Mouse (Mus musculus): Measurements from ENCODE around the gene Ccdc88c. TPM values are rescaled to one million over a fixed set of nuclear protein-coding genes. Genes with fewer than 3 reads are reported as not detected.

Ccdc88c gene
- polyA plus RNA-seq, 1 experiment from 2014 or later = 6.9 TPM

DNA sequence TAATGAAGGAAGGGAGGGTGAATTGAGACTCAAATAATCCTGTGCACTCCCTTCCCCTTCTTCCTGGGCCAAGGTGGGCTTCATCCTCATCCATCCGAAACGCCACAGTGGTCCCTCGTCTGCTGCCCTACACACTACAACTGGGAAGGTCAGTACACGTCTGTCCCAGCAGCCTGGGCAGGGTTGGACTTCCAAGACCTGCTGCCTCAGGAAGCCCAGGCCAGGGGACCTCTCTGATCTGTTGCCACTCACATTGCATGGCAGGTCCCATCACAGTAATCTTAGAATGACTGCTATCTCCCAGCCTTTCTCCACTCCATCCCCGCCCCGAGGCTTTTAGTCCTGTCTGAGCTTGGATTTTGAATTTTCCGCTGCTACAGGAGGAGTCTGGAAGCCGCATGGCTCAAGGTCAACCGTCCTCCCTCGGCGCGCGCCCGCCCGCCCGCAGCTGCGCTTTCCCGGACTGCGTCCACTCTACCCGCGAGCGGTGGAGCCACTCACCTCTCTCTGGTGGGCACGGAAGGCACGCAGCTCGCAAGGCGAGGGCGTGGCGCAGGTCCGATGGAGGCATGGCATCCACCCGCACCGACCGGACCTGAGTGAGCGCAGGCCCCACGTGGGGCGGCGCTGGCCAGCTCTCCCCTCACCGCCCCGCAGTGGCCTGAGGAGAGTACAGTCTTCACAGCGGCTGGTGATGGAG is 121.1 kb downstream of the Ccdc88c start, which contains the start of gene Gpr68:
Gpr68 (minus strand) TSS at position 601 of the 700 bp plus-strand sequence.
- peaks cover 4% of the 10 kb centered on the region; the same call in 1 of the 2 replicates for H3K4me1 ChIP-seq (ENCODE audit: control insufficient read depth, insufficient read depth, low read length)
- WGBS = 4% methylated on average over 38 of the region's 39 CpGs
- H3K27ac ChIP-seq (replicated peaks; ENCODE audit: low read depth, low read length) = no peak within 1 kb of the TSS
- peak; percentile 24 for DNase-seq (ENCODE audit: low spot score)
- peaks cover 22% of the 10 kb centered on the region for H3K27me3 ChIP-seq (replicated peaks; ENCODE audit: control insufficient read depth, insufficient read depth, low read length)
- no peaks in the 10 kb centered on the region for H3K9me3 ChIP-seq (ENCODE audit: control insufficient read depth, low read length)
- peak within 1 kb of the TSS; percentile 43 for H3K4me3 ChIP-seq (ENCODE audit: low read depth, low read length)
- no peaks in the 10 kb centered on the region for H3K36me3 ChIP-seq (ENCODE audit: control insufficient read depth, insufficient read depth, low read length)
- peak within 1 kb of the TSS; percentile 57 for H3K9ac ChIP-seq (ENCODE audit: low read depth, low read length)
- peak within 1 kb of the TSS; percentile 73 for H3K4me2 ChIP-seq (ENCODE audit: low read depth, low read length)
- ATAC-seq (ENCODE audit: low read depth) = peak; percentile 79

DNA sequence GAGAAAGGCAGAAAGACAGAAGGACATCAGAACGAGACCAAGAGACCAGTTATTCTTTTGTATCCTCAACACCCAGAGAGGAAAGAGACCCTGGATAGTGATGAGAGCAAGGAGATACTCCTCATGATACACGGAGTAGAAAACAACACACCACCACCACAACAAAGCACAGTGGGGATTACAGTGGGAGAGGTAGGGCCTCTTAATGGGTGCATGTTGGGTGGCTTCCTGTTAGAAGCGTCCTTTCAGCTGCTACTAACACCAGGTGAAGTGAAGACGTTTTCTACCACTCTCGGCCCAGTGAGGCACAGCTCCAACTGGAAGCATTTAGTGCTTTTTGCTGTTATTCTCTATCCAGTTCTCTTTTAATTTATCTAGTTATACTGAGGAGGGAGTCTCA is 122.0 kb downstream of the Ccdc88c start:
- H3K9me3 ChIP-seq (ENCODE audit: control insufficient read depth, low read length) = no peaks in the 10 kb centered on the region
- H3K4me3 ChIP-seq (ENCODE audit: low read depth, low read length) = no peak overlapping the region
- H3K36me3 ChIP-seq (ENCODE audit: control insufficient read depth, insufficient read depth, low read length) = no peaks in the 10 kb centered on the region
- H3K9ac ChIP-seq (ENCODE audit: low read depth, low read length) = no peak overlapping the region
- ATAC-seq (ENCODE audit: low read depth) (no peak), DNase-seq (ENCODE audit: low spot score) (no peak)
- no peak overlapping the region for H3K27ac ChIP-seq (replicated peaks; ENCODE audit: low read depth, low read length)
- peaks cover 22% of the 10 kb centered on the region for H3K27me3 ChIP-seq (replicated peaks; ENCODE audit: control insufficient read depth, insufficient read depth, low read length)
- H3K4me2 ChIP-seq (ENCODE audit: low read depth, low read length) = no peak overlapping the region
- H3K4me1 ChIP-seq (ENCODE audit: control insufficient read depth, insufficient read depth, low read length) = peaks cover 4% of the 10 kb centered on the region; the same call in 1 of the 2 replicates
- 84% methylated on average over 5 of the region's 5 CpGs for WGBS

DNA sequence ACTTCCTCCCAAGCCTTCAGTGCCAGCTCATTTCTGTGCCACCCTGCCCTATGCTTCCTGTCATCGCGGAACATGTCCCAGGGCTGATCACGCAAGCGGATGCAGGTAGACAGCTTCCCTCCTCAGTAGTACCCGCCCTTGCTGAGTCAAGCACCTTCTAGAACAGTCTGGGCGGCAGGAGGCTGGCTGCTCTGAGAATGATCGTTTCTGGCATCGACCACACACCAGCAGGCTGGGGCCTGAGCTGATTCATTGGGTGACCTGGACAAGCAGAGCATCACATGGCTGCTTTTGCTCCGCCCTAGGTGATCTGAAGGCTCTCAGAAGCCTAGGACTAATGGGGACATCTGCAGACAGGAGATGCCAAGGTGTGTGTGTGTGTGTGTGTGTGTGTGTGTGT is 125.1 kb downstream of the Ccdc88c start:
- peaks cover 46% of the 10 kb centered on the region for H3K27me3 ChIP-seq (replicated peaks; ENCODE audit: control insufficient read depth, insufficient read depth, low read length)
- no peaks in the 10 kb centered on the region for H3K36me3 ChIP-seq (ENCODE audit: control insufficient read depth, insufficient read depth, low read length)
- DNase-seq (ENCODE audit: low spot score) = no peak
- H3K4me1 ChIP-seq (ENCODE audit: control insufficient read depth, insufficient read depth, low read length) = peaks cover 11% of the 10 kb centered on the region
- no peaks in the 10 kb centered on the region for H3K9me3 ChIP-seq (ENCODE audit: control insufficient read depth, low read length)
- no peak overlapping the region for H3K4me2 ChIP-seq (ENCODE audit: low read depth, low read length)
- no peak overlapping the region for H3K4me3 ChIP-seq (ENCODE audit: low read depth, low read length)
- no peak overlapping the region for H3K9ac ChIP-seq (ENCODE audit: low read depth, low read length)
- no peak for ATAC-seq (ENCODE audit: low read depth)
- WGBS = 74% methylated on average over 8 of the region's 9 CpGs
- no peak overlapping the region for H3K27ac ChIP-seq (replicated peaks; ENCODE audit: low read depth, low read length)

DNA sequence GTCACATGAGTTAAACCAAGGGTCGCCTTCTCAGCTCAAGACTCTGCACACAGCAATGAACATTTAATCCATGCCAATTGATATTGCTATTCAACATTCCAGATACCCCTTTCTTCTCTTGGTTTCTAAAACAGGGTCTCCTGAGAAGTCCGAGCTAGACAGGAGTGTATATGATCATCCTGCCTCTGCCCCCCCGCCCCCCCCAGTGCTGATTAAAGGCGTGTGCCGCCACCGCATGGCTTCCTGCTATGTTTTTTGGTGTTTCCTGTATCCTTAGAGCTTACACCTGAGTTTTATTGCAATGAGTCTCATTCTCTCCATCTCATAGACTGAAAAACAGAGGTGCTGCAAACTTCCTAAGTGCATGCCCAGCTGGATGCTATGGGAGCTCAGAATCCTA is 127.5 kb downstream of the Ccdc88c start:
- no peak overlapping the region for H3K4me2 ChIP-seq (ENCODE audit: low read depth, low read length)
- peaks cover 48% of the 10 kb centered on the region for H3K27me3 ChIP-seq (replicated peaks; ENCODE audit: control insufficient read depth, insufficient read depth, low read length)
- H3K27ac ChIP-seq (replicated peaks; ENCODE audit: low read depth, low read length) = no peak overlapping the region
- no peaks in the 10 kb centered on the region for H3K9me3 ChIP-seq (ENCODE audit: control insufficient read depth, low read length)
- 69% methylated on average over 6 of the region's 6 CpGs for WGBS
- no peak overlapping the region for H3K4me3 ChIP-seq (ENCODE audit: low read depth, low read length)
- no peak overlapping the region for H3K9ac ChIP-seq (ENCODE audit: low read depth, low read length)
- H3K36me3 ChIP-seq (ENCODE audit: control insufficient read depth, insufficient read depth, low read length) = no peaks in the 10 kb centered on the region
- no peak for ATAC-seq (ENCODE audit: low read depth)
- DNase-seq (ENCODE audit: low spot score) = no peak
- peaks cover 16% of the 10 kb centered on the region for H3K4me1 ChIP-seq (ENCODE audit: control insufficient read depth, insufficient read depth, low read length)

DNA sequence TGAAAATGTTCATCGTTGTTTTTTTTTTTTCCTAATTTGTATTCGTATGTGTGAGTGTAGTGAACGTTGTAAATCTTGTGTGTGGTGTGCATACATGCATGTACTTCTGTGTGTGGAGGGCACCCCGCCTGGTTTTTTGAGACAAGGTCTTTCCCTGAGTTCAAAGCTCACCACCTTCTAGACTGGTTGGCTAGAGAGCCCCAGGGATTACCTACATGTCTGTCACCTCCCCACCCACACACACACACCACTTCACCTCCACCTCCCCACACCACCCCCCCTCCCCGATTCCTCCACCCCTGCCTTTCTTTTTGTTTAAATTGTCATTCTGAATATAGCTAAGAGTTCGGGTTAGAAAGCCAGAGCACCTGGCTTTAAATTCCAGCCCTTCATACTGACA is 128.0 kb downstream of the Ccdc88c start:
- peaks cover 16% of the 10 kb centered on the region for H3K4me1 ChIP-seq (ENCODE audit: control insufficient read depth, insufficient read depth, low read length)
- DNase-seq (ENCODE audit: low spot score) = no peak
- H3K4me2 ChIP-seq (ENCODE audit: low read depth, low read length) = no peak overlapping the region
- H3K27me3 ChIP-seq (replicated peaks; ENCODE audit: control insufficient read depth, insufficient read depth, low read length) = peaks cover 46% of the 10 kb centered on the region
- no peaks in the 10 kb centered on the region for H3K9me3 ChIP-seq (ENCODE audit: control insufficient read depth, low read length)
- H3K27ac ChIP-seq (replicated peaks; ENCODE audit: low read depth, low read length) = no peak overlapping the region
- no peaks in the 10 kb centered on the region for H3K36me3 ChIP-seq (ENCODE audit: control insufficient read depth, insufficient read depth, low read length)
- no peak overlapping the region for H3K4me3 ChIP-seq (ENCODE audit: low read depth, low read length)
- no peak overlapping the region for H3K9ac ChIP-seq (ENCODE audit: low read depth, low read length)
- WGBS = 73% methylated on average over 6 of the region's 6 CpGs
- no peak for ATAC-seq (ENCODE audit: low read depth)

DNA sequence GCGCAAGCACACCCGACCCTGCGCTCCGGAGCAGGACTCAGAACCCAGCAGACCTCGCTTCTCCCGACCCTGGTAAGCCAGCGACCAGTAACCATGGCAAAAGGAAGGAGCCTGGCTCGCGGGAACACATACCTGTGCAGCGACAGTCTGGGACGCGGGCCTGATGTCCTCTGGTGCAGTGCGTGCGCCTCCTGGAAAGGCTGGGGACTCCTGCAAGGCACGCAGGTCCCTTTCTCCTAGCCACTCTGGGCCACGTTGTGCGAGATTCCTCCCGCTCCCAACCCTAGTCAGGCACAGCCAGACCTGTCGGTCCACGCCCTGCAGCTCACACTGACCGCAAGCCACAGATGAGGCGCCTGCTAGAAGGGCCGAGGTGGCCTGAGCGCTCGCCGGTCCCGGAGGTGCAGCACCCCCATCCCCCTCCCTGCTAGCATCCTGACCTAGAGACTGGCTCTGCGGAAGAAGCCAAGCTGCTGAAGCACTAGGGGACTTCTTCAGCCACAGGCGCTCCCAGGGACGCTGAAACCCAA is 129.7 kb downstream of the Ccdc88c start:
- WGBS = 2% methylated on average over 27 of the region's 30 CpGs
- Histone ChIP-seq H3K27me3 (replicated peaks; ENCODE audit: control insufficient read depth, insufficient read depth, low read length) (peaks cover 50% of the 10 kb centered on the region), H3K4me3 (ENCODE audit: low read depth, low read length) (peak overlapping the region; percentile 34), H3K9ac (ENCODE audit: low read depth, low read length) (peak overlapping the region; percentile 23; the same call in 1 of the 2 replicates), H3K36me3 (ENCODE audit: control insufficient read depth, insufficient read depth, low read length) (no peaks in the 10 kb centered on the region), H3K9me3 (ENCODE audit: control insufficient read depth, low read length) (no peaks in the 10 kb centered on the region), H3K27ac (replicated peaks; ENCODE audit: low read depth, low read length) (no peak overlapping the region), H3K4me2 (ENCODE audit: low read depth, low read length) (peak overlapping the region; percentile 57), H3K4me1 (ENCODE audit: control insufficient read depth, insufficient read depth, low read length) (peaks cover 16% of the 10 kb centered on the region)
- peak; percentile 38 for ATAC-seq (ENCODE audit: low read depth)
- DNase-seq (ENCODE audit: low spot score) = peak; percentile 12

DNA sequence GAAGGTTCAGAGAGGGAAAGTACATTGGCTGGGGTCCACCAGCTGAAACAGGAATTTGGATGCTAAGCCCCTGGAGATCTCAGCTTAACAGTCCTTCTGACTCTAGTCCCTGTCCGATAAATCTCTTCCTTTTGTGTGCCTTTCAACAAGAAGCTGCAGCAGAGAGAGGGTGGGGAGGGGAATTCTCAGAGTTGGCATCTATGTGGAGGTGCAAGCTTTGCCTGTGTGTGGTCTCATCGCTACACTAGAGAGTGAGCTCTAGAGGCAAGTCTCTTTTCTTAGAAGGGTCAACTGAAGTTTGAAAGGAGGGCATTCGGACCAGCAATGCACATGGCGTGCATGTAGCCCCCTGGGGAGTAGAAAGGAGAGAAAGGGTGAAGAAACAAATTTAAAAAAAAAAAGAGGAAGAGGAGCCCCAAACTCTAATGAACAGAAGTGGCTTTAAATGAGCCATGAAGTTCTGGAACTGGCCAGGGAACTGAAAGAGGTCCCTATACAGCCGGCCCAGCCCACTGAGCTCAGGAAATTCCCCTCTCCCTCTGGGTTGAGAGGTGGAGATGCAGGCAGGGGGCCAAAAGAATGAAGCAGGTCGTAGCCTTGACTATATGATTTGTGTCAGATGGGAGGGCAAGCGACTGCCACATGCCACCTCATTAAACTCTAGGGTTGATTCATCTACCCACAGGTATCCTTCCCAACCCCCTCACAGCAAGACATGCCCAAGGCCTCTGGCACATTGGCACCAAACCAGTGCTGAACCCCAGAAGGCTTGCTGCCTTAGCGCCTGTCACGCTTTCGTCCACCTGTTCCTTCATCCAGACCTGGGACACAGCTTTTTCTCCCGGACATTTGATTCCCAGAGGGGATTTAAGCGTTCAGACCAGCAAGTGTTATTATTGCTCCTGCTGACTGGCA is 130.9 kb downstream of the Ccdc88c start:
- Histone ChIP-seq H3K9me3 (ENCODE audit: control insufficient read depth, low read length) (no peaks in the 10 kb centered on the region), H3K36me3 (ENCODE audit: control insufficient read depth, insufficient read depth, low read length) (no peaks in the 10 kb centered on the region), H3K27me3 (replicated peaks; ENCODE audit: control insufficient read depth, insufficient read depth, low read length) (peaks cover 50% of the 10 kb centered on the region), H3K4me2 (ENCODE audit: low read depth, low read length) (peak overlapping the region; percentile 57), H3K4me3 (ENCODE audit: low read depth, low read length) (peak overlapping the region; percentile 34; the same call in 1 of the 2 replicates), H3K4me1 (ENCODE audit: control insufficient read depth, insufficient read depth, low read length) (peaks cover 16% of the 10 kb centered on the region), H3K27ac (replicated peaks; ENCODE audit: low read depth, low read length) (no peak overlapping the region), H3K9ac (ENCODE audit: low read depth, low read length) (no peak overlapping the region)
- 19% methylated on average over 11 of the region's 12 CpGs for WGBS
- ATAC-seq (ENCODE audit: low read depth) (no peak; the same call in 1 of the 2 replicates), DNase-seq (ENCODE audit: low spot score) (peak; percentile 41)

DNA sequence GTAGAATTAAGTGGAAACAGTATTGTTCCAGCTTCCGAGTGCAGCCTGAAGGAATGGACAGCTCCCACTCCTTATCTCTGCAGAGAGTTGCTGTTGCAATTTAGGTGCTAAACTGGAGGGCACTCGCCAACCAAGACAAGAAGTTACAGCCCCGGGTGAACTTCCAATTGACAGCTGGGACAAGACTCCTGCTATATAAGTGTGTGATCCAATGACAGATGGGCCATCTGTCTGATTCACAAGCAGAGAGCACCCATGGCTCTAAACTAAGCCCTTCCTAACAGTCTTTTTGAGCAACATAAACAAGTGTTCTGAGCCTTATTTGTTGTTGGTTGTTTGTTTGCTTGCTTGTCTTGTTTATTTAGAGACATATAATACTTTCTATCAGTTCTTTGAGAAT is 132.2 kb downstream of the Ccdc88c start:
- Histone ChIP-seq H3K9me3 (ENCODE audit: control insufficient read depth, low read length) (no peaks in the 10 kb centered on the region), H3K27ac (replicated peaks; ENCODE audit: low read depth, low read length) (no peak overlapping the region), H3K4me2 (ENCODE audit: low read depth, low read length) (no peak overlapping the region), H3K4me1 (ENCODE audit: control insufficient read depth, insufficient read depth, low read length) (peaks cover 16% of the 10 kb centered on the region), H3K36me3 (ENCODE audit: control insufficient read depth, insufficient read depth, low read length) (no peaks in the 10 kb centered on the region), H3K9ac (ENCODE audit: low read depth, low read length) (no peak overlapping the region), H3K27me3 (replicated peaks; ENCODE audit: control insufficient read depth, insufficient read depth, low read length) (peaks cover 50% of the 10 kb centered on the region), H3K4me3 (ENCODE audit: low read depth, low read length) (no peak overlapping the region)
- ATAC-seq (ENCODE audit: low read depth) (no peak), DNase-seq (ENCODE audit: low spot score) (no peak)
- WGBS = 35% methylated on average over 3 of the region's 3 CpGs
